Mouse (Mus musculus) embryonic fibroblast, embryonic 13.5 days (primary cell): Measurements from ENCODE around the gene Tmem54. TPM values are rescaled to one million over a fixed set of nuclear protein-coding genes. Genes with fewer than 3 reads are reported as not detected.

Experiments used
- H3K27ac ChIP-seq: 2 replicates; pipeline ENCODE4 v1.5.1; 2012; ENCODE audit warnings: low read length, control low read depth, inconsistent platforms; ENCODE audit not compliant: insufficient read depth
- H3K4me1 ChIP-seq: 2 replicates; pipeline ENCODE4 v1.6.1; 2011; ENCODE audit warnings: low read length; ENCODE audit not compliant: control insufficient read depth, insufficient read depth
- H3K4me3 ChIP-seq: 2 replicates; pipeline ENCODE4 v1.5.1; 2011; ENCODE audit warnings: mild to moderate bottlenecking, control low read depth, low read length; ENCODE audit not compliant: insufficient read depth
- CTCF ChIP-seq: IDR thresholded peaks from 2 replicates; pipeline ENCODE4 v1.5.1; 2011; ENCODE audit warnings: mild to moderate bottlenecking, control low read depth, low read length, moderate library complexity, borderline replicate concordance; ENCODE audit not compliant: insufficient read depth
- POLR2A ChIP-seq: IDR thresholded peaks from 2 replicates; pipeline ENCODE4 v1.6.1; 2011; ENCODE audit warnings: low read depth, mild to moderate bottlenecking, control low read depth, low read length, moderate library complexity
- polyA plus RNA-seq: library from polyadenylated mRNA; stranded (reverse); fragments of >200 nt; gene quantifications from 2 replicates; pipeline ENCODE4 v1.2.4, GENCODE M21; 2011; ENCODE audit warnings: low read depth; ENCODE audit not compliant: missing spikeins, insufficient read length

Tmem54 gene
- polyA plus RNA-seq, 1 experiment, result not detected

GRCm38 (mm10) chr4:129067638-129068415, 37.5 kb upstream of the Tmem54 start:
- Histone ChIP-seq H3K27ac (peak overlapping the region; percentile 89), H3K4me3 (no peak overlapping the region)

DNA sequence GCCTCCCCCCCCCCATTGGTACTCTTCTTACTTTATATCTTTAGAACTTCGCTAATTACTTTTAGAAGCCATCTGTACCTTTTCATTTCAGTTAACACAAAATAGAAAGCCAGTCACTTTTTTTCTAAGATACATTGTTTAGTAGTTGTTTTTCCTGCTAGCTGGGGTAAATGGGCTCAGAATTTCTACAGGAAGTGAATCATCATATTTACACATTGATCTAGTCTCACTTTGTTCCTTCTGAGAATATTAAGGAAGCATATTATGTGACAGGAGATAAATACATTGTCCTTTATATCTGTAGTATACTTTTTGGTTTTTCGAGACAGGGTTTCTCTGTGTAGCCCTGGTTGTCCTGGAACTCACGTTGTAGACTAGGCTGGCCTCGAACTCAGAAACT, 36.5 kb upstream of the Tmem54 start:
- peak overlapping the region; percentile 89 for H3K27ac ChIP-seq
- peaks cover 9% of the 10 kb centered on the region for H3K4me1 ChIP-seq
- TF ChIP-seq POLR2A, result no peak
- no peak for TF ChIP-seq CTCF
- H3K4me3 ChIP-seq, result no peak overlapping the region

More at GRCm38 (mm10) chr4:129067638-129068415, 37.5 kb upstream of the Tmem54 start:
- H3K4me1 ChIP-seq, result peaks cover 9% of the 10 kb centered on the region
- TF ChIP-seq CTCF, result no peak
- TF ChIP-seq POLR2A, result no peak

- H3K27ac ChIP-seq, result no peak overlapping the region
- peaks cover 14% of the 10 kb centered on the region for H3K4me1 ChIP-seq
- no peak overlapping the region for H3K4me3 ChIP-seq
- TF ChIP-seq POLR2A (no peak), CTCF (no peak)
These were observed 26.2 kb upstream of the Tmem54 start for GRCm38 (mm10) chr4:129079126-129079525.

GRCm38 (mm10) chr4:129081041-129081440, 24.3 kb upstream of the Tmem54 start:
- TF ChIP-seq POLR2A, result no peak
- H3K27ac ChIP-seq, result peak overlapping the region; percentile 81
- no peak overlapping the region for H3K4me3 ChIP-seq
- H3K4me1 ChIP-seq, result peaks cover 14% of the 10 kb centered on the region

DNA sequence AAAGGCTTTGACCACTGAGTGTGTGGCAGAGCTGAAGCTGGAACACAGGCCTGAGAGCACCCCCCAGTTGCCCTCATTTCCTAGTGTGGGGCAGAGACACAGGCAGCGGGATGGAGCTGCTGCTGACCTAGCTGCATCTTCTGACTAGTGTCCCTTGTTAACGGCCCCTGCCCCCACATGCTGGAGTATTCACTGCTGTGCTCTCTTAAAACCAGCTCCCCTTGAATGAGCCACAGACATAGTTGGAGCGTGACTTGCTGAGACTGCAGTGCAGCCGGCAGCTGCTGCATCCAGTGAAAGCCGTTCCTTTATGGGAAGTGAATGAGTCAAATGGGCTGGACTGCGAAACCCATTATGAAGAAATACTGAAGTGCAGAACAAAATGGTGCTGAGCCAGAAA, 23.8 kb upstream of the Tmem54 start:
- TF ChIP-seq POLR2A, result no peak
- H3K4me1 ChIP-seq, result peaks cover 14% of the 10 kb centered on the region

DNA sequence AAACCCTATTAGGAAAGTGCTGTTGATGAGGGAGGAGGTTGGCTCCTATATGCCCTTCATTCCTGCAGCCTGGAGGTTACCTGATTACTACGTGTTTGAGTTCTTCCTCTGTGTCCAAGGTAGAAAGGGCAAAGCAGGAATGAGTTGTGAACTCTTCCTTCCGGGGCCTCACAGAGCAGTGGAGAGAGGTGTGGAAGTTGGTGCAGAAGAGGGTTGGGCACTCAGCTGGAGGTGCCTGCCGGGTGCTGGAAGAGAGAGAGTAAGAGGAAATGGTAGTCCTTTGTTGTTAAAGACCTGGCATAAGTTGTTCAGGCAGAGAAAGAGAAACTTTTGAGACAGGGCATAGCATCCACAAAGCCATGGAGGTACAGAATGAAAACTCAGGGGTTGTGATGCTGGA, 23.4 kb upstream of the Tmem54 start:
- Histone ChIP-seq H3K27ac (peak overlapping the region; percentile 91), H3K4me1 (peaks cover 14% of the 10 kb centered on the region), H3K4me3 (no peak overlapping the region)
- no peak for TF ChIP-seq CTCF
- no peak for TF ChIP-seq POLR2A

More for the DNA sequence above, 23.8 kb upstream of the Tmem54 start:
- Histone ChIP-seq H3K27ac (peak overlapping the region; percentile 91), H3K4me3 (no peak overlapping the region)

GRCm38 (mm10) chr4:129082379-129083115, 22.8 kb upstream of the Tmem54 start:
- Histone ChIP-seq H3K27ac (peak overlapping the region; percentile 91), H3K4me3 (no peak overlapping the region), H3K4me1 (peaks cover 14% of the 10 kb centered on the region)
- TF ChIP-seq CTCF (peak; percentile 73; the same call in 1 of the 2 replicates), POLR2A (no peak)

- H3K4me1 ChIP-seq, result peaks cover 14% of the 10 kb centered on the region
- no peak overlapping the region for H3K27ac ChIP-seq
- no peak overlapping the region for H3K4me3 ChIP-seq
- no peak for TF ChIP-seq POLR2A
- no peak for TF ChIP-seq CTCF
These were observed 20.5 kb upstream of the Tmem54 start for GRCm38 (mm10) chr4:129084896-129085295.

- Histone ChIP-seq H3K4me3 (no peak overlapping the region), H3K27ac (no peak overlapping the region), H3K4me1 (peaks cover 10% of the 10 kb centered on the region; the same call in 1 of the 2 replicates)
- TF ChIP-seq CTCF (peak; percentile 4; the same call in 1 of the 2 replicates), POLR2A (no peak)
These were observed 19.3 kb upstream of the Tmem54 start for GRCm38 (mm10) chr4:129086078-129086477.

DNA sequence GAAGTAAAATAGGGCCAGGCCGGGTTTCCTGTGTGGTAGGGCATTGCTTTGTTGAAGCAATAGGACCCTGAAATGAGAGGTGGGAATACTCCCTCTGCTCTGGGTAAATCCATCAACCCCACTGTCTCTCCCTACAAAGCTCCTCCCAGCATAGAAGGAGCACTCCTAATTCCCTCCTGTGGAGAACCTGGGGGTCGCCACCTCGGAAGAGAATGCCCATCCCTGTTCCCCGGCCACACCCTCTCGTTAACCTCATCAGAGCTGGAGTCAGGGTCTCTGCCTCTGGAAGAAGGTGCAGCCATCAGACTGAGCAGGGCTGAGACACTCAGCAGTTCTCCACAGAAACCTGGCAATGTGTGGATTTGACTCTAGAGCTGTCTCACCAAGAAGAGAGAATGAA, 17.5 kb upstream of the Tmem54 start:
- Histone ChIP-seq H3K27ac (no peak overlapping the region), H3K4me3 (no peak overlapping the region)

More for the DNA sequence above, 17.5 kb upstream of the Tmem54 start:
- H3K4me1 ChIP-seq, result no peaks in the 10 kb centered on the region
- no peak for TF ChIP-seq POLR2A
- no peak for TF ChIP-seq CTCF
